Comparison of ENCODE assay signal across 17 mouse cellular contexts in the genomic region with DNA sequence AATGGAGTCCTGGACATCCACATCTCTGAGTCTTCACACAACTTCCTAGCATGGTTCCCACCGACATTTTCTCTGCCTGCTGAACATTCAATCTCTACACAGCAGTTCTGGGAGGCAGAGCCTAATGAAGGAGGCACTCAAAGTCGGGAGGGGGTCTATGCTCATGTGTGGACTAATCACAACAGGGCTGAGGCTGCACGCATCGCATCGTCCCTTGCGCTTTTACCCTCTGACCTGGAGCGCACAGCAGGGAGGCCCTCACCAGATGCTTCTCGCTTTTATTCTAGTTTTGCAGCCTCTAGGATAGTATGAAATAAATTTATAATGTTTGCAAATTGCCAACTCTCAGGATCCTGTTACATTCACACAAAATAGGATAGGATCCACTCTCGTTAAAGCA.
A peak's percentile ranks its signal among the peaks of the same experiment; 100 is the strongest.
DNase-seq lines count a peak whose midpoint lies in the region; ATAC-seq lines count a peak whose summit lies in the region.
"Had no signal": no experiment of that assay in that cellular context is flagged by ENCODE, and none has a peak within 500 bp of the region (broad histone marks: within the 10 kb centered on the region; RNA-seq: fewer than 3 reads in every experiment).

No protein-coding gene starts in this region.

- peak overlapping the region; percentile 41 for H3K27ac ChIP-seq in embryonic facial prominence, embryonic 11.5 days (replicated peaks; ENCODE audit: low read depth, low read length)
- H3K27ac ChIP-seq in limb, embryonic 10.5 days, result 0 out of 2 replicates have a peak overlapping the region, but pooled peaks have one; percentile 36
- H3K27ac ChIP-seq in midbrain, embryonic 16.5 days (ENCODE audit: low read length), result no peak overlapping the region; the same call in 1 of the 2 replicates
- H3K27ac ChIP-seq in heart, embryonic 10.5 days, result no peak overlapping the region
- H3K27ac ChIP-seq: macrophage; neural tube, embryonic 13.5 days had no signal

- DNase-seq in embryo, embryonic 10 days (ENCODE audit: low spot score), result peak; percentile 49
- peak; percentile 72 for DNase-seq in embryonic facial prominence, embryonic 11.5 days (ENCODE audit: low spot score)
- peak; percentile 40 for DNase-seq in limb, embryonic 10.5 days (ENCODE audit: low spot score)
- DNase-seq in natural killer cell, adult 2 months (ENCODE audit: low spot score in 2 of 2), result no peak
- no peak for DNase-seq in adrenal gland, adult (ENCODE audit: inconsistent age in 2 of 2, low spot score in 1 of 2)
- no peak for DNase-seq in heart, embryonic 10.5 days (ENCODE audit: low spot score)
- DNase-seq: adrenal gland, adult 8-10 months; cerebellum, adult 11-12 months; liver, postnatal 0 days; right cerebral cortex, postnatal 14 days; thymus, postnatal 25 days had no signal

- no peaks in the 10 kb centered on the region for H3K4me1 ChIP-seq in embryonic facial prominence, embryonic 11.5 days (ENCODE audit: control insufficient read depth, insufficient read depth, low read length)
- H3K4me1 ChIP-seq in limb, embryonic 10.5 days, result peaks cover 25% of the 10 kb centered on the region
- peaks cover 2% of the 10 kb centered on the region; the same call in 1 of the 2 replicates for H3K4me1 ChIP-seq in midbrain, embryonic 16.5 days (ENCODE audit: control insufficient read depth, insufficient read depth, low read length)
- H3K4me1 ChIP-seq in heart, embryonic 10.5 days, result 0 out of 2 replicates have a peak, but pooled peaks cover 4% of the 10 kb centered on the region

- no peak overlapping the region; the same call in 1 of the 2 replicates for H3K9ac ChIP-seq in embryonic facial prominence, embryonic 11.5 days (replicated peaks; ENCODE audit: low read length)
- no peak overlapping the region for H3K9ac ChIP-seq in midbrain, embryonic 16.5 days (ENCODE audit: low read depth, low read length)
- H3K9ac ChIP-seq: liver, postnatal 0 days; neural tube, embryonic 13.5 days had no signal

- no peaks in the 10 kb centered on the region for H3K27me3 ChIP-seq in embryonic facial prominence, embryonic 11.5 days (ENCODE audit: control insufficient read depth, insufficient read depth, low read length)
- no peaks in the 10 kb centered on the region for H3K27me3 ChIP-seq in limb, embryonic 10.5 days (ENCODE audit: low read depth, poor library complexity, severe bottlenecking)
- H3K27me3 ChIP-seq in midbrain, embryonic 16.5 days (ENCODE audit: control insufficient read depth, insufficient read depth, low read depth, low read length), result no peaks in the 10 kb centered on the region
- no peaks in the 10 kb centered on the region for H3K27me3 ChIP-seq in heart, embryonic 10.5 days (ENCODE audit: insufficient read depth, poor library complexity, severe bottlenecking)
- H3K27me3 ChIP-seq: CH12.LX; neural tube, embryonic 13.5 days had no signal

- H3K9me3 ChIP-seq in embryonic facial prominence, embryonic 11.5 days (replicated peaks; ENCODE audit: control insufficient read depth, low read length), result no peaks in the 10 kb centered on the region
- H3K9me3 ChIP-seq in limb, embryonic 10.5 days (replicated peaks), result no peaks in the 10 kb centered on the region
- no peaks in the 10 kb centered on the region for H3K9me3 ChIP-seq in midbrain, embryonic 16.5 days (replicated peaks; ENCODE audit: control insufficient read depth, low read length, poor library complexity, severe bottlenecking)
- H3K9me3 ChIP-seq in heart, embryonic 10.5 days, result no peaks in the 10 kb centered on the region
- H3K9me3 ChIP-seq: neural tube, embryonic 13.5 days had no signal

- no peaks in the 10 kb centered on the region for H3K36me3 ChIP-seq in embryonic facial prominence, embryonic 11.5 days (replicated peaks; ENCODE audit: control insufficient read depth, insufficient read depth, low read depth, low read length)
- no peaks in the 10 kb centered on the region for H3K36me3 ChIP-seq in limb, embryonic 10.5 days
- no peaks in the 10 kb centered on the region for H3K36me3 ChIP-seq in midbrain, embryonic 16.5 days (ENCODE audit: control insufficient read depth, insufficient read depth, low read length)
- H3K36me3 ChIP-seq in heart, embryonic 10.5 days, result no peaks in the 10 kb centered on the region
- H3K36me3 ChIP-seq: neural tube, embryonic 13.5 days had no signal

- H3K4me3 ChIP-seq in embryonic facial prominence, embryonic 11.5 days (ENCODE audit: low read depth, low read length), result no peak overlapping the region
- no peak overlapping the region for H3K4me3 ChIP-seq in limb, embryonic 10.5 days
- no peak overlapping the region for H3K4me3 ChIP-seq in midbrain, embryonic 16.5 days (ENCODE audit: low read depth, low read length)
- H3K4me3 ChIP-seq in heart, embryonic 10.5 days, result no peak overlapping the region
- H3K4me3 ChIP-seq: neural tube, embryonic 13.5 days had no signal

- no peak overlapping the region for H3K4me2 ChIP-seq in embryonic facial prominence, embryonic 11.5 days (ENCODE audit: low read depth, low read length)
- no peak overlapping the region for H3K4me2 ChIP-seq in midbrain, embryonic 16.5 days (ENCODE audit: low read length)
- H3K4me2 ChIP-seq: neural tube, embryonic 13.5 days had no signal

- 18% methylated on average over 9 of the region's 9 CpGs for WGBS in embryonic facial prominence, embryonic 11.5 days
- WGBS in limb, embryonic 10.5 days, result 50% methylated on average over 9 of the region's 9 CpGs
- 38% methylated on average over 9 of the region's 9 CpGs for WGBS in midbrain, embryonic 16.5 days
- WGBS in heart, embryonic 10.5 days, result 73% methylated on average over 9 of the region's 9 CpGs

- ATAC-seq in embryonic facial prominence, embryonic 11.5 days (replicated peaks; ENCODE audit: insufficient number of reproducible peaks, low FRiP score, low TSS enrichment, low read depth), result peak; percentile 82
- peak; percentile 23; the same call in 1 of the 2 replicates for ATAC-seq in midbrain, embryonic 16.5 days
- ATAC-seq: intestine, embryonic 16.5 days; liver, postnatal 0 days; Patski had no signal

Comparison
In these comparisons a context has a peak if more than half of its experiments do, and no peak if none do; other contexts are left out.
1. DNase-seq: peak in embryo, embryonic 10 days (single experiment), embryonic facial prominence, embryonic 11.5 days (single experiment) and limb, embryonic 10.5 days (single experiment); none in natural killer cell, adult 2 months (0 of 2), adrenal gland, adult (0 of 2) and heart, embryonic 10.5 days (single experiment).
2. H3K27ac ChIP-seq: peak in embryonic facial prominence, embryonic 11.5 days (single experiment) and limb, embryonic 10.5 days (single experiment); none in midbrain, embryonic 16.5 days (single experiment) and heart, embryonic 10.5 days (single experiment).